8 mouse cellular contexts compared by ENCODE assay signal in genomic region chr9:15685215-15685614, GRCm38 (mm10). TPM values are rescaled to one million over a fixed set of nuclear protein-coding genes. Genes with fewer than 3 reads are reported as not detected.
A peak's percentile ranks its signal among the peaks of the same experiment; 100 is the strongest.
DNase-seq lines count a peak whose midpoint lies in the region; ATAC-seq and TF ChIP-seq lines count a peak whose summit lies in the region.

No protein-coding gene starts in this region.

- no peak for TF ChIP-seq POLR2A in thymus, adult 2 months (IDR thresholded peaks at IDR 0.05; ENCODE audit: control insufficient read depth, extremely low read depth, insufficient read depth, low read length, poor library complexity)

- H3K27me3 ChIP-seq in heart, embryonic 12.5 days (replicated peaks) = no peaks in the 10 kb centered on the region
- H3K27me3 ChIP-seq in liver, embryonic 11.5 days (replicated peaks; ENCODE audit: control insufficient read depth, insufficient read depth, low read length) = no peaks in the 10 kb centered on the region
- no peaks in the 10 kb centered on the region for H3K27me3 ChIP-seq in neural tube, embryonic 12.5 days (replicated peaks)
- H3K27me3 ChIP-seq in thymus, adult 2 months (ENCODE audit: control insufficient read depth, insufficient read depth, low read length) = no peaks in the 10 kb centered on the region; the same call in 1 of the 2 replicates

- peaks cover 7% of the 10 kb centered on the region for H3K4me1 ChIP-seq in heart, embryonic 12.5 days (replicated peaks)
- H3K4me1 ChIP-seq in liver, embryonic 11.5 days (replicated peaks; ENCODE audit: control insufficient read depth, insufficient read depth, low read length) = no peaks in the 10 kb centered on the region
- H3K4me1 ChIP-seq in neural tube, embryonic 12.5 days = no peaks in the 10 kb centered on the region
- H3K4me1 ChIP-seq in thymus, adult 2 months (replicated peaks; ENCODE audit: control insufficient read depth, insufficient read depth, low read length) = no peaks in the 10 kb centered on the region

- H3K36me3 ChIP-seq in heart, embryonic 12.5 days = no peaks in the 10 kb centered on the region
- no peaks in the 10 kb centered on the region for H3K36me3 ChIP-seq in liver, embryonic 11.5 days (ENCODE audit: control insufficient read depth, insufficient read depth, low read length)
- H3K36me3 ChIP-seq in neural tube, embryonic 12.5 days = no peaks in the 10 kb centered on the region
- H3K36me3 ChIP-seq in thymus, adult 2 months (ENCODE audit: control insufficient read depth, insufficient read depth, low read length) = no peaks in the 10 kb centered on the region

- peak; percentile 34; the same call in 1 of the 2 replicates for ATAC-seq in heart, embryonic 12.5 days (ENCODE audit: insufficient number of reproducible peaks, low FRiP score)
- ATAC-seq in liver, embryonic 11.5 days (replicated peaks; ENCODE audit: low FRiP score) = no peak
- peak; percentile 69 for ATAC-seq in neural tube, embryonic 12.5 days (ENCODE audit: low FRiP score, low read depth)

- 15% methylated on average over 4 of the region's 4 CpGs for WGBS in heart, embryonic 12.5 days
- 13% methylated on average over 4 of the region's 4 CpGs for WGBS in liver, embryonic 11.5 days
- 11% methylated on average over 4 of the region's 4 CpGs for WGBS in neural tube, embryonic 12.5 days
- 18% methylated on average over 4 of the region's 4 CpGs for WGBS in thymus, adult 2 months

- peak; percentile 55 to 60 for DNase-seq in CD8-positive naive resting alpha-beta T cell, adult 2 months (ENCODE audit: low read depth in 2 of 2, low spot score in 2 of 2)
- DNase-seq in adrenal gland, postnatal 25 days = peak; percentile 56
- DNase-seq in embryo, embryonic 9.5 days (ENCODE audit: extremely low spot score) = peak; percentile 77
- DNase-seq in kidney, postnatal 10 days = peak; percentile 81
- DNase-seq in liver, embryonic 11.5 days (ENCODE audit: low spot score) = peak; percentile 43
- peak; percentile 70 for DNase-seq in thymus, adult 2 months

- no peak overlapping the region for H3K27ac ChIP-seq in heart, embryonic 12.5 days (ENCODE audit: poor library complexity, severe bottlenecking)
- H3K27ac ChIP-seq in liver, embryonic 11.5 days (ENCODE audit: low read depth, low read length) = no peak overlapping the region
- H3K27ac ChIP-seq in neural tube, embryonic 12.5 days = no peak overlapping the region
- H3K27ac ChIP-seq in thymus, adult 2 months (ENCODE audit: control insufficient read depth, insufficient read depth, low read length) = no peak overlapping the region

- H3K4me3 ChIP-seq in heart, embryonic 12.5 days = no peak overlapping the region
- no peak overlapping the region for H3K4me3 ChIP-seq in liver, embryonic 11.5 days (ENCODE audit: low read depth, low read length)
- no peak overlapping the region for H3K4me3 ChIP-seq in neural tube, embryonic 12.5 days
- no peak overlapping the region for H3K4me3 ChIP-seq in thymus, adult 2 months (ENCODE audit: control insufficient read depth, insufficient read depth, low read length)

- H3K9ac ChIP-seq in heart, embryonic 12.5 days = no peak overlapping the region
- H3K9ac ChIP-seq in liver, embryonic 11.5 days (ENCODE audit: low read depth, low read length) = no peak overlapping the region
- no peak overlapping the region for H3K9ac ChIP-seq in neural tube, embryonic 12.5 days

- no peaks in the 10 kb centered on the region for H3K9me3 ChIP-seq in heart, embryonic 12.5 days (replicated peaks)
- no peaks in the 10 kb centered on the region for H3K9me3 ChIP-seq in liver, embryonic 11.5 days (ENCODE audit: control insufficient read depth, low read length)
- no peaks in the 10 kb centered on the region for H3K9me3 ChIP-seq in neural tube, embryonic 12.5 days

- no peak overlapping the region for H3K4me2 ChIP-seq in heart, embryonic 12.5 days
- H3K4me2 ChIP-seq in liver, embryonic 11.5 days = no peak overlapping the region
- H3K4me2 ChIP-seq in neural tube, embryonic 12.5 days (replicated peaks) = no peak overlapping the region

- TF ChIP-seq CTCF in thymus, adult 2 months (IDR thresholded peaks at IDR 0.05; ENCODE audit: borderline replicate concordance, control insufficient read depth, extremely low read depth, insufficient read depth, low read length, poor library complexity) = no peak; the same call in 1 of the 2 replicates

RNA-seq across cellular contexts. Expression of gene Slc36a4, which starts 24.3 kb away (rescaled TPM):
- total RNA-seq in adrenal gland, postnatal 25 days (2021) = 33.6 and 38.6 TPM in 2 replicates
- 11.8 and 11.9 TPM in 2 replicates for polyA plus RNA-seq in heart, embryonic 12.5 days (2016; fragmentation: Nextera tagmentation; extraction: Ambion mirVana)
- polyA plus RNA-seq in liver, embryonic 11.5 days (2014; fragmentation: Nextera tagmentation; extraction: Ambion mirVana) = 4.9 and 7.7 TPM in 2 replicates
- polyA plus RNA-seq in neural tube, embryonic 12.5 days (2016; fragmentation: Nextera tagmentation; extraction: Ambion mirVana) = 20.6 and 22.7 TPM in 2 replicates
- 4.7 and 4.8 TPM in 2 replicates for polyA plus RNA-seq in thymus, adult 2 months (2012; rRNA removed)

RNA-seq across cellular contexts. Expression of gene Deup1, which starts 57.5 kb away (rescaled TPM):
- 0.29 and 1.1 TPM in 2 replicates for total RNA-seq in adrenal gland, postnatal 25 days (2021)
- 0.09 TPM in 2 replicates for polyA plus RNA-seq in heart, embryonic 12.5 days (2016; fragmentation: Nextera tagmentation; extraction: Ambion mirVana)
- 0.14 and 0.19 TPM in 2 replicates for polyA plus RNA-seq in liver, embryonic 11.5 days (2014; fragmentation: Nextera tagmentation; extraction: Ambion mirVana)
- polyA plus RNA-seq in neural tube, embryonic 12.5 days (2016; fragmentation: Nextera tagmentation; extraction: Ambion mirVana) = 0.16 and 0.31 TPM in 2 replicates
- polyA plus RNA-seq in thymus, adult 2 months (2012; rRNA removed) = 0.08 and 0.09 TPM in 2 replicates
